Mouse (Mus musculus) embryonic facial prominence, embryonic 10.5 days (tissue): ENCODE results near the gene Slc8a2. TPM values are rescaled to one million over a fixed set of nuclear protein-coding genes. Genes with fewer than 3 reads are reported as not detected.

ENCODE experiments used
- DNase-seq: peaks from one replicate; pipeline ENCODE4 v3.0.0-alpha.2; 2017; ENCODE audit warnings: low spot score
- H3K27ac ChIP-seq: fragments of 300-500 bp; sonication (generic); replicated peaks from 2 replicates; pipeline ENCODE4 v1.5.1; 2016; ENCODE audit warnings: mild to moderate bottlenecking
- H3K27me3 ChIP-seq: fragments of 300-500 bp; sonication (generic); replicated peaks from 2 replicates; pipeline ENCODE4 v1.6.1; 2016; ENCODE audit warnings: low read depth, mild to moderate bottlenecking; ENCODE audit not compliant: poor library complexity, severe bottlenecking
- H3K36me3 ChIP-seq: fragments of 300-500 bp; sonication (generic); replicated peaks from 2 replicates; pipeline ENCODE4 v1.6.1; 2016; ENCODE audit warnings: mild to moderate bottlenecking, moderate library complexity
- H3K4me1 ChIP-seq: fragments of 300-500 bp; sonication (generic); 2 replicates; pipeline ENCODE4 v1.6.1; 2016
- H3K4me3 ChIP-seq: fragments of 300-500 bp; sonication (generic); 2 replicates; pipeline ENCODE4 v1.5.1; 2016; ENCODE audit warnings: mild to moderate bottlenecking, moderate library complexity
- H3K9me3 ChIP-seq: fragments of 300-500 bp; sonication (generic); 2 replicates; pipeline ENCODE4 v1.6.1; 2016; ENCODE audit warnings: mild to moderate bottlenecking
- WGBS: fragments of 180-500 bp; shearing (Covaris S2); methylation state at CpG from one replicate; pipeline ENCODE4 v1.1.7; 2016; 5-methylcytosine and 5-hydroxymethylcytosine counted together
- polyA plus RNA-seq: library from polyadenylated mRNA; unstranded; fragments of >200 nt; fragmentation: Nextera tagmentation; extraction: Ambion mirVana; gene quantifications from 2 replicates; pipeline ENCODE4 v1.2.1, GENCODE M21; 2016

Gene Slc8a2
- polyA plus RNA-seq, 1 experiment from 2014 or later = 0.16 TPM

GRCm38 (mm10) chr7:16104611-16105388 lies 24.8 kb upstream of the Slc8a2 start:
- 92% methylated on average over 7 of the region's 7 CpGs for WGBS
- Histone ChIP-seq H3K9me3 (no peaks in the 10 kb centered on the region), H3K27ac (no peak overlapping the region), H3K4me3 (no peak overlapping the region), H3K27me3 (no peaks in the 10 kb centered on the region), H3K36me3 (peaks cover 84% of the 10 kb centered on the region), H3K4me1 (peaks cover 12% of the 10 kb centered on the region)
- DNase-seq = no peak

- H3K36me3 ChIP-seq = peaks cover 88% of the 10 kb centered on the region
Measured at GRCm38 (mm10) chr7:16108886-16109542, 20.6 kb upstream of the Slc8a2 start.

GRCm38 (mm10) chr7:16110158-16110557 lies 19.5 kb upstream of the Slc8a2 start:
- DNase-seq = no peak
- H3K9me3 ChIP-seq = no peaks in the 10 kb centered on the region
- H3K4me3 ChIP-seq = no peak overlapping the region
- no peaks in the 10 kb centered on the region for H3K4me1 ChIP-seq
- H3K27me3 ChIP-seq = no peaks in the 10 kb centered on the region
- no peak overlapping the region for H3K27ac ChIP-seq
- 89% methylated on average over 8 of the region's 8 CpGs for WGBS
- H3K36me3 ChIP-seq = peaks cover 88% of the 10 kb centered on the region

More at GRCm38 (mm10) chr7:16108886-16109542, 20.6 kb upstream of the Slc8a2 start:
- DNase-seq = no peak
- Histone ChIP-seq H3K27ac (no peak overlapping the region), H3K9me3 (no peaks in the 10 kb centered on the region), H3K4me1 (no peaks in the 10 kb centered on the region), H3K27me3 (no peaks in the 10 kb centered on the region), H3K4me3 (no peak overlapping the region)
- 91% methylated on average over 9 of the region's 9 CpGs for WGBS

- peaks cover 97% of the 10 kb centered on the region for H3K36me3 ChIP-seq
- DNase-seq = no peak
- H3K4me3 ChIP-seq = no peak overlapping the region
- H3K27ac ChIP-seq = no peak overlapping the region
- WGBS = 89% methylated on average over 7 of the region's 7 CpGs
- H3K27me3 ChIP-seq = no peaks in the 10 kb centered on the region
- H3K9me3 ChIP-seq = no peaks in the 10 kb centered on the region
- H3K4me1 ChIP-seq = no peaks in the 10 kb centered on the region
Measured at GRCm38 (mm10) chr7:16111284-16112090, 18.1 kb upstream of the Slc8a2 start.

- Histone ChIP-seq H3K4me1 (peaks cover 13% of the 10 kb centered on the region), H3K27me3 (no peaks in the 10 kb centered on the region), H3K27ac (no peak overlapping the region), H3K9me3 (no peaks in the 10 kb centered on the region), H3K4me3 (no peak overlapping the region), H3K36me3 (peaks cover 68% of the 10 kb centered on the region)
- no peak for DNase-seq
- 95% methylated on average over 7 of the region's 7 CpGs for WGBS
Measured at GRCm38 (mm10) chr7:16116418-16116817, 13.2 kb upstream of the Slc8a2 start.

GRCm38 (mm10) chr7:16117100-16117499 lies 12.5 kb upstream of the Slc8a2 start:
- DNase-seq = no peak
- Histone ChIP-seq H3K4me1 (peaks cover 13% of the 10 kb centered on the region), H3K4me3 (no peak overlapping the region), H3K27ac (no peak overlapping the region), H3K9me3 (no peaks in the 10 kb centered on the region), H3K36me3 (peaks cover 61% of the 10 kb centered on the region), H3K27me3 (no peaks in the 10 kb centered on the region)
- 86% methylated on average over 3 of the region's 3 CpGs for WGBS

- Histone ChIP-seq H3K27me3 (no peaks in the 10 kb centered on the region), H3K4me1 (peaks cover 13% of the 10 kb centered on the region), H3K27ac (peak within 1 kb of the TSS; percentile 94), H3K9me3 (no peaks in the 10 kb centered on the region), H3K4me3 (peak within 1 kb of the TSS; percentile 77), H3K36me3 (peaks cover 38% of the 10 kb centered on the region)
- WGBS = 2% methylated on average over 33 of the region's 33 CpGs
- DNase-seq = peak; percentile 91
Measured at GRCm38 (mm10) chr7:16119569-16120261, 9.9 kb upstream of the Slc8a2 start, which contains the start of gene Kptn. Gene Kptn (plus strand): TSS chr7:16119895.

GRCm38 (mm10) chr7:16120262-16120600 lies 9.4 kb upstream of the Slc8a2 start:
- H3K4me1 ChIP-seq = peaks cover 13% of the 10 kb centered on the region
- peak overlapping the region; percentile 77 for H3K4me3 ChIP-seq
- H3K27me3 ChIP-seq = no peaks in the 10 kb centered on the region
- DNase-seq = no peak
- peaks cover 38% of the 10 kb centered on the region for H3K36me3 ChIP-seq
- peak overlapping the region; percentile 94; the same call in 1 of the 2 replicates for H3K27ac ChIP-seq
- WGBS = 51% methylated on average over 9 of the region's 9 CpGs
- no peaks in the 10 kb centered on the region for H3K9me3 ChIP-seq

- DNase-seq = no peak
- H3K27me3 ChIP-seq = peaks cover 5% of the 10 kb centered on the region; the same call in 1 of the 2 replicates
- no peak overlapping the region for H3K27ac ChIP-seq
- WGBS = 84% methylated on average over 9 of the region's 9 CpGs
- H3K9me3 ChIP-seq = no peaks in the 10 kb centered on the region
- H3K4me3 ChIP-seq = no peak overlapping the region
- H3K4me1 ChIP-seq = peaks cover 18% of the 10 kb centered on the region
- peaks cover 17% of the 10 kb centered on the region; the same call in 1 of the 2 replicates for H3K36me3 ChIP-seq
Measured at GRCm38 (mm10) chr7:16125829-16126228, 3.8 kb upstream of the Slc8a2 start.

GRCm38 (mm10) chr7:16128344-16128743 lies 1.3 kb upstream of the Slc8a2 start:
- Histone ChIP-seq H3K27ac (no peak overlapping the region), H3K4me3 (no peak overlapping the region), H3K27me3 (peaks cover 22% of the 10 kb centered on the region), H3K36me3 (peaks cover 17% of the 10 kb centered on the region; the same call in 1 of the 2 replicates), H3K9me3 (no peaks in the 10 kb centered on the region), H3K4me1 (peaks cover 37% of the 10 kb centered on the region)
- 86% methylated on average over 6 of the region's 6 CpGs for WGBS
- DNase-seq = no peak

- no peak overlapping the region for H3K27ac ChIP-seq
Measured at GRCm38 (mm10) chr7:16128899-16129298, 727 bp upstream of the Slc8a2 start.

More at GRCm38 (mm10) chr7:16128899-16129298, 727 bp upstream of the Slc8a2 start:
- no peaks in the 10 kb centered on the region for H3K9me3 ChIP-seq
- H3K36me3 ChIP-seq = peaks cover 17% of the 10 kb centered on the region; the same call in 1 of the 2 replicates
- WGBS = 62% methylated on average over 5 of the region's 5 CpGs
- peaks cover 22% of the 10 kb centered on the region for H3K27me3 ChIP-seq
- H3K4me3 ChIP-seq = peak overlapping the region; percentile 66
- DNase-seq = no peak
- H3K4me1 ChIP-seq = peaks cover 37% of the 10 kb centered on the region
